Mouse (Mus musculus): ENCODE measurements around the gene Samt2.
"Not testable (repeated sequence)": the region's sequence is repeated elsewhere in the genome, so short reads cannot be mapped to it uniquely, and the experiment has no call there.

The Samt2 gene

DNA sequence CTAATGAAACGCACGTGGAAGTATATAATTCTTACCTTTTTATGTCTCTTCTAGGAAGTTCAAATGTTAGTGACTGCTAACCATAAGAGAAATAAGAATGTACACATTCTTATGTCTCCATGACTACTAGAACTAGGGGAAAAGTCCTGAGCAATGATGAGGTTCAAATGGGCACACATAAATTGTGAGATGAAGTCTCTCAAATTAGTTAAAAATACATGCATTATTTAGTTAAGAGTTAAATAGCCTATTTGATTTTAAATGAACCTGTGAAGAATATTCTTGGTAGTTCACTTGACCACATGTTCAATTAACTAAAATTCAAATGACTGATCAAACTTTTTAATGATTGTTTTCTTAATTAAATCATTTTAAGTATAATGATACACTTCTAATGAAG is at the start of gene Samt2:
Gene Samt2 (minus strand): TSS at position 101 of the 400 bp plus-strand sequence.
- not testable (repeated sequence) for DNase-seq
